Mouse (Mus musculus): ENCODE results near the gene Arl5c.
"Not testable (repeated sequence)": the region's sequence is repeated elsewhere in the genome, so short reads cannot be mapped to it uniquely, and the experiment has no call there.

Gene Arl5c

GRCm38 (mm10) chr11:97960907-97961306 lies 35.1 kb downstream of the Arl5c start:
- no peak for DNase-seq (ENCODE audit: low spot score in 2 of 2)

GRCm38 (mm10) chr11:97959300-97959680 lies 36.7 kb downstream of the Arl5c start:
- DNase-seq (ENCODE audit: low spot score in 2 of 2) = no peak

DNA sequence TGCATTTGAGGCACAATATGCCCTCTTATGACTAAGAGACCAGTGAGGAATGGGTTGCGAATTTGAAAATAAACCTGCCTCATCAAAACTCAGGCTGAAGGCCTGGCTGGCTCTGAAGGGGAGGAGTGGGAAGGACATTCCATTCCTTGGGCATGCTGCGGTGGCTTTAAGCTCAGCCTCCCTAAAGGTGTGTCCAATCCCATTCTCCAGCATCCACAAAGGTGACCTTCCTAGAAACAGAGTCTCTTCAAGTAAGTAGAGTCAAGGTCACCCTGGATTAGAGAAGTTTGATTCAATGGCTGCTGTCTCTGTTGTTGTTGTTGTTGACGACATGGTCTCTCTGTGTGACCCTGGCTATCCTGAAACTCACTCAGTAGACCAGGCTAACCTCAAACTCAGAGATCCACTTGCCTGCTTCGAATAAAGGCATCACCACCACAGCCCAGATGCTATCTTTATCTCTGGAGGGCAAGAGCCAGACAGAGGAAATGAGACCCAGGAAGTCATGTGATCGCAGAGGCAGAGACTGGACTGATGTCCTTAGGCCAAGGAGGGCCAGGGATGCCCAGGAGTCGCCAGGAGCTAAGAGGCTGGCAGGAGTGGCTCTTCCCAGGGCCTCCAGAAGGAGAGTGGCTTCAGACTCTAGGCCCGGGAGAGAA lies 37.2 kb downstream of the Arl5c start:
- no peak for DNase-seq (ENCODE audit: low spot score in 2 of 2)

DNA sequence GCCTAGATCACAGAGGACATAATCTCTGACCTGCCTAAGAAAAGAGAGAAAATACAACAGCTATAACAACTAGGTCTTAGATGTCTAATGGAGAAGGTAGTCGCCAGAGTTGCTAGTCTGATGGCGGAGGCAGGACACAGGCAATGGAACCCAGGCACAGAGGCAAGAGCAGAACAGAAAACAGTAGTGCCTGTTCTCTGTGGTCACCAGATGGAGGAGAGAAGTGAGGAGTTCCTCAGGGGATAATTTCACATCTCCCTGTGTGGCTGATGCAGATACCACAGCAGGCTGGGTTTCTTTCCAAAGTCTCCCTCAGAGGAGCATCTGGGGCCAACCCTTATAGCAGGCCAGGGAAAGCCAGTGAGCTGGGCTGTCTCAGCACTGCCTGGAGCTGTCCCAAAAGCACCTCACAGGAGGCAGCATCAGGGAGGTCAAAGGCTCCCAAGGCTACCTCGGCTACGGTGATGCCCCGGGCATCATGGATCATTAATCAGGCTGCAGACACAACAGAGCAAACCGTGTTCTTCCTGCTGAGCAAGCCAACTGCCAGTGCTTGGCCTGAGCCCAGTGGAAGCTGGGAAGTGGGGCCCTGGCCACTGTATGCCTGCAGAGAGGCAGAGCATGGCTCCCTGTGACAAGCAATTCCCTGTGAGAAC lies 38.9 kb downstream of the Arl5c start:
- DNase-seq (ENCODE audit: low spot score in 2 of 2) = no peak

GRCm38 (mm10) chr11:97955915-97956314 lies 40.1 kb downstream of the Arl5c start:
- no peak for DNase-seq (ENCODE audit: low spot score in 2 of 2)

DNA sequence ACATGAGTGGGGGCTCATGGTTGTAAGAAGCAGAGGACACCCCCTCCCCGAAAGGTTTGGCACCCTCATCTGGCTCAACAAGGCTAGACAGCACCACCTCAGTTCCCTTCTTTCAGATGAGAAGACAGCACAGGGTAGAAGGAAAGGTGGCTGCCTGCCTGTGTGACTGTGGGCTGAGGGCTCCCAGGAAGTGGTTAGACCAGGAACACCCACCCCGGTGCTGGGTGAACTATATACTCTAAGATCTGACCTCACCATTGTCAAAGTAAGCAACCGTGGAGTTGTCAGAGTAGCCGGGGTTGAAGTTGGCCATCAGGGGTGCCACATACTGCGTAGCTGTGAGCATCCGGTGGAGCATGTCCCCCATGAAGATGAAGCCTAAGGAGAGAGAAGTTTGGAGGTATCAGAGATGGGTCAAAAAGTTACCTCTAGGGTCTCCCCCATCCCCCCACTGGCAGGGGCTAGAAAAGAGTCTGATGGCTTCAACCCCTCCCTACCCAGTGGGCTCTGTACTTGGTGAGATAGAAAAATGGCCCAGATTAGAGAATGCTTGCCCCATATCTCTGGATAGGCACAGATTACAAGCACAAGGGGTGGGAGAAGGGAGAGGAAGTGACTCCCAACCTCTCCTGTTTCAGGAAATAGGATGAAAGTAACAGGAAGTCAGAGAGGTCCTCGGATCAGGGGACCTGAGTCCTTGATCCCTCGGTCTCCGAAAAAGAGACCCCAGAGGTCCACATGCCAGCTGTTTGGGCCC lies 40.7 kb downstream of the Arl5c start:
- no peak for DNase-seq (ENCODE audit: low spot score in 2 of 2)

DNA sequence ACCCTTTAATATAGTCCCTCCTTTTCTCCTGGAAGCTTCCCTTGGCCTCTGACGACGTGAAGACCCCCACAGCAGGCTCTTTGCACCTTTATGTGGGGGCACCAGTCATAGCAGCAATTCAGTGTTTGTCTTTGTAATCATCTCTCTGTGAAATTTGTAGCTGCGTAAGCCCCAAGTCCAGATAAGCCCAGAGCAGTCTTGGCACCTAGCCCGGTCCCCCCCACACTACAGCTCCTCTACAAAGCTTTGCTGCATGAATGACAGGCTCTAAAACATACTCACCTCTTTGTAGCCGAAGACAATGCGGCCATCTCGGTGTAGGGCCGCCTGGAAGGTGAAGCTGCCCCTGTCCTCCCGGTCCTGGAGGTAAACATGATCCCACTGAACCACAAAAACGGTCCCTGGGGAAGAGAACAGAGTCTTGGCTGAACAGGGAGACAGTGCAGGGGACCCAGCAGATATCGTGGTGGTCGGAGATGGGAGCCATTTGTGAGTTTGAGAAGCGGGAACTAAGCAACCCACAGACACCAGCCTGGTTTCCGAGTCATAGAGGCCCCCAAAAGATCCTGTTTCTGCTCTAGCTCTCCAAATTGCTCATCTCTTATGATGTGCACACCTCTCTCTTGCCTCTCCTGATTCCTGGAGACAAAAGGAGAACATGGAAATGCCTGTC lies 41.4 kb downstream of the Arl5c start:
- DNase-seq (ENCODE audit: low spot score in 2 of 2) = no peak

DNA sequence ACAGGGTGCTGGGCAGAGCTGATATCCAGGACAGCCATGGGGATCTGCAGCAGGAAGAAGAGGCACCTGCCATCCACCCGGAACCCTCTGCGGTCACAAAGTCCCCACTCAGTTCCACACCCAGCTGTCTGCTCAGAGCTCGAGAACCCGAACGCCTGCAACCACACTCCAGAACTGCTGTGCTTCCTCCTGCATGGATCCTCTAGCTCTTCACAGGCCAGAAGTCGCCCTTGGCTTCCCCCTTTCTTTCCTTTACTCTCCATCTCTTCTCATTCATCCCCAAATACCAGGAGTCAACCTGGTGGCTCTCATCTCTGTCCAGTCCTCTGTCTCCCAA lies 42.1 kb downstream of the Arl5c start:
- DNase-seq (ENCODE audit: low spot score in 2 of 2) = no peak

- no peak for DNase-seq (ENCODE audit: low spot score in 2 of 2)
These were observed 42.6 kb downstream of the Arl5c start for GRCm38 (mm10) chr11:97953179-97953938.

GRCm38 (mm10) chr11:97952367-97953006 lies 43.5 kb downstream of the Arl5c start:
- no peak for DNase-seq (ENCODE audit: low spot score in 2 of 2)

DNA sequence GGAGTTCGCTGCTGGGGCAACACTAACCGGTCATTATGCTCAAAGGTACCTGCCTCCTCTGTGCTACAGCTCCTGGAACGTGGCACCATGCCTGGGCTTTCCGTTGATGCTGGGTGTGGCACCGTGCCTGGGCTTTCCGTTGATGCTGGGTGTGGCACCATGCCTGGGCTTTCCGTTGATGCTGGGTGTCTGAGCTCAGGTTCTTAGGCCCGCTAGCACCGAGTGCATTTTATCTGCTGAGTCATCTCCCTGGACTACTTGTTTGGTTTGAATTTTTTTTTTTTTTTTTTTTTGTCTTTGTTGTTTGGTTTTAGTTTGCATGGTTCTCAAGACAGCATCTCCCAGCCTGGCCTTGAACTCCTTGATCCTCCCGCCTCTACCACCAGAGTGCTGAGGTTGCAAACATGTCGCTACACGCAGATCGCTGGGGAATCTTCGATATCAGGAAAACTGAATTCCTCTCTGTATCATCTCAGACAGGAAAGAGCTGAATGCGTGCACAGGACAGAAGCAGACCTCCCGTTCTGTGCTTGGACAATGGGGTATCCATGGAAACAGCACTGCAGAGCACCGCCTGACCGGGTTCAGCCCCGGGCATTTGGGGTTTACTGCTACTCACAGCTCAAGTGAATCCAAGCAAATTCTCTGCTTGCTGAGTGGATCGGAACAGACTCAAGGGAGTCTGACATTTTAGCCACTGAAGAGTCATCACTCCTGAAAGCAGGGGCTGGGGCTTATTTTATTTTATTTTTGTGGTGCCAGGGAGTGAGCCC lies 46.1 kb downstream of the Arl5c start:
- no peak for DNase-seq (ENCODE audit: low spot score in 2 of 2)

GRCm38 (mm10) chr11:97947426-97947825 lies 48.6 kb downstream of the Arl5c start:
- no peak for DNase-seq (ENCODE audit: low spot score in 2 of 2)

GRCm38 (mm10) chr11:97945738-97946289 lies 50.2 kb downstream of the Arl5c start:
- not testable (repeated sequence) for DNase-seq (ENCODE audit: low spot score in 2 of 2)

- no peak for DNase-seq (ENCODE audit: low spot score in 2 of 2)
These were observed 51.0 kb downstream of the Arl5c start for GRCm38 (mm10) chr11:97945031-97945430.

DNA sequence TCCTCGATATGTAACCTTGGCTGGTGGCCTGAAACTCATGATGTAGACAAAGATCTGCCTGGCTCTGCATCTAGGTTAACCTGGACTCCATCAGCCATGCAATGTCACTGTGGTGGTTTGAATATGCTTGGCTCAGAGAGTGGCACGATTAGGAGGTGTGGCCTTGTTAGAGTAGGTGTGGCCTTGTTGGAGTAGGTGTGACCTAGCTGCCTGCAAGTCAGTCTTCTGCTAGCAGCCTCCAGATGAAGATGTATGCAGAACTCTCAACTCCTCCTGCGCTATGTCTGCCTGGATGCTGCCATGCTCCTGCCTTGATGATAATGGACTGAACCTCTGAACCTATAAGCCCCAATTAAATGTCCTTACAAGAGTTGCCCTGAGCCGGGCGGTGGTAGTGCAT lies 52.7 kb downstream of the Arl5c start:
- DNase-seq (ENCODE audit: low spot score in 2 of 2) = no peak

GRCm38 (mm10) chr11:97942420-97943111 lies 53.4 kb downstream of the Arl5c start:
- no peak for DNase-seq (ENCODE audit: low spot score in 2 of 2)

Data from urinary bladder, postnatal 4 days (tissue).